ENCODE assay signal across 11 mouse cellular contexts in genomic region chr9:72276941-72277340, GRCm38 (mm10). TPM values are rescaled to one million over a fixed set of nuclear protein-coding genes. Genes with fewer than 3 reads are reported as not detected.
DNase-seq lines count a peak whose midpoint lies in the region; ATAC-seq and TF ChIP-seq lines count a peak whose summit lies in the region.
"Had no signal": no experiment of that assay in that cellular context is flagged by ENCODE, and none has a peak within 500 bp of the region (broad histone marks: within the 10 kb centered on the region; RNA-seq: fewer than 3 reads in every experiment).

No protein-coding gene starts in this region.

- no peak for DNase-seq in forebrain, embryonic 10.5 days (ENCODE audit: extremely low spot score, low spot score)
- no peak for DNase-seq in forebrain, embryonic 11.5 days (ENCODE audit: low spot score)
- peak; percentile 11 for DNase-seq in c-Kit-negative CD71-positive TER-119-positive erythroid progenitor cells, embryonic 14.5 days (ENCODE audit: low read depth, low spot score)
- DNase-seq in hindbrain, postnatal 0 days (ENCODE audit: low spot score) = no peak
- DNase-seq in midbrain, embryonic 14.5 days = no peak
- no peak for DNase-seq in gastrocnemius, postnatal 36 days
- DNase-seq in kidney, postnatal 10 days = no peak
- no peak for DNase-seq in adrenal gland, postnatal 36 days
- DNase-seq: kidney, postnatal 25 days; lung, postnatal 36 days had no signal

- intact Hi-C loops in gastrocnemius, postnatal 36 days (cut with DNase I) = no loop called here

- no peak overlapping the region for H3K27ac ChIP-seq in forebrain, embryonic 10.5 days
- H3K27ac ChIP-seq in forebrain, embryonic 11.5 days (ENCODE audit: low read depth, low read length) = no peak overlapping the region
- H3K27ac ChIP-seq in hindbrain, postnatal 0 days = 0 out of 2 replicates have a peak overlapping the region, but pooled peaks have one; percentile 26
- no peak overlapping the region for H3K27ac ChIP-seq in midbrain, embryonic 14.5 days (replicated peaks; ENCODE audit: low read depth, low read length)

- peaks cover 40% of the 10 kb centered on the region for H3K36me3 ChIP-seq in forebrain, embryonic 10.5 days (replicated peaks)
- H3K36me3 ChIP-seq in forebrain, embryonic 11.5 days (ENCODE audit: control insufficient read depth, insufficient read depth, low read length) = no peaks in the 10 kb centered on the region
- H3K36me3 ChIP-seq in hindbrain, postnatal 0 days (ENCODE audit: insufficient read depth, low read length) = no peaks in the 10 kb centered on the region
- no peaks in the 10 kb centered on the region for H3K36me3 ChIP-seq in midbrain, embryonic 14.5 days (ENCODE audit: control insufficient read depth, insufficient read depth, low read length)

- no peak overlapping the region for H3K4me2 ChIP-seq in forebrain, embryonic 11.5 days (ENCODE audit: low read depth, low read length, severe bottlenecking)
- H3K4me2 ChIP-seq in hindbrain, postnatal 0 days (ENCODE audit: low read depth, low read length) = peak overlapping the region; percentile 67; the same call in 1 of the 2 replicates
- peak overlapping the region; percentile 81 for H3K4me2 ChIP-seq in midbrain, embryonic 14.5 days (ENCODE audit: low read length)

- no peak for TF ChIP-seq CTCF in hindbrain, postnatal 0 days (IDR thresholded peaks at IDR 0.05; ENCODE audit: low read depth)

- peaks cover 26% of the 10 kb centered on the region for H3K9me3 ChIP-seq in forebrain, embryonic 10.5 days
- peaks cover 2% of the 10 kb centered on the region; the same call in 1 of the 2 replicates for H3K9me3 ChIP-seq in forebrain, embryonic 11.5 days (ENCODE audit: control insufficient read depth, low read length)
- H3K9me3 ChIP-seq in hindbrain, postnatal 0 days (ENCODE audit: low read length) = no peaks in the 10 kb centered on the region
- H3K9me3 ChIP-seq in midbrain, embryonic 14.5 days (ENCODE audit: control insufficient read depth, low read length) = no peaks in the 10 kb centered on the region

- ATAC-seq in forebrain, embryonic 11.5 days (replicated peaks; ENCODE audit: low FRiP score) = no peak
- no peak for ATAC-seq in hindbrain, postnatal 0 days
- no peak for ATAC-seq in midbrain, embryonic 14.5 days (ENCODE audit: low FRiP score, low TSS enrichment)
- ATAC-seq: Patski had no signal

- H3K9ac ChIP-seq in forebrain, embryonic 11.5 days (ENCODE audit: low read length) = no peak overlapping the region; the same call in 1 of the 2 replicates
- H3K9ac ChIP-seq in hindbrain, postnatal 0 days (replicated peaks; ENCODE audit: low read length) = no peak overlapping the region
- H3K9ac ChIP-seq in midbrain, embryonic 14.5 days (replicated peaks; ENCODE audit: low read length) = no peak overlapping the region

- H3K4me3 ChIP-seq in forebrain, embryonic 10.5 days = peak overlapping the region; percentile 76; the same call in 1 of the 2 replicates
- H3K4me3 ChIP-seq in forebrain, embryonic 11.5 days (ENCODE audit: low read depth, low read length) = no peak overlapping the region
- no peak overlapping the region for H3K4me3 ChIP-seq in hindbrain, postnatal 0 days (ENCODE audit: low read length)
- H3K4me3 ChIP-seq in midbrain, embryonic 14.5 days (replicated peaks; ENCODE audit: low read depth, low read length) = no peak overlapping the region

- peaks cover 19% of the 10 kb centered on the region for H3K4me1 ChIP-seq in forebrain, embryonic 10.5 days
- H3K4me1 ChIP-seq in forebrain, embryonic 11.5 days (replicated peaks; ENCODE audit: control insufficient read depth, insufficient read depth, low read length) = no peaks in the 10 kb centered on the region; the same call in 1 of the 2 replicates
- H3K4me1 ChIP-seq in hindbrain, postnatal 0 days (ENCODE audit: insufficient read depth, low read length) = 0 out of 2 replicates have a peak, but pooled peaks cover 3% of the 10 kb centered on the region
- peaks cover 9% of the 10 kb centered on the region for H3K4me1 ChIP-seq in midbrain, embryonic 14.5 days (ENCODE audit: control insufficient read depth, insufficient read depth, low read length)

- peaks cover 9% of the 10 kb centered on the region; the same call in 1 of the 2 replicates for H3K27me3 ChIP-seq in forebrain, embryonic 10.5 days (ENCODE audit: poor library complexity, severe bottlenecking)
- H3K27me3 ChIP-seq in forebrain, embryonic 11.5 days (ENCODE audit: control insufficient read depth, insufficient read depth, low read length) = no peaks in the 10 kb centered on the region
- H3K27me3 ChIP-seq in hindbrain, postnatal 0 days (ENCODE audit: insufficient read depth, low read length) = no peaks in the 10 kb centered on the region
- no peaks in the 10 kb centered on the region for H3K27me3 ChIP-seq in midbrain, embryonic 14.5 days (ENCODE audit: control insufficient read depth, insufficient read depth, low read length)
- H3K27me3 ChIP-seq: Patski had no signal

RNA-seq across cellular contexts. Expression of gene Zfp280d, which starts 2.3 kb away (rescaled TPM):
- polyA plus RNA-seq in forebrain, embryonic 10.5 days (2016; fragmentation: Nextera tagmentation; extraction: Ambion mirVana) = 47.7 and 53.0 TPM in 2 replicates
- polyA plus RNA-seq in forebrain, embryonic 11.5 days (2014; fragmentation: Nextera tagmentation; extraction: Ambion mirVana) = 54.2 and 66.3 TPM in 2 replicates
- total RNA-seq in hindbrain, postnatal 0 days (2014; rRNA removed) = 45.6 and 48.6 TPM in 2 replicates
- 28.8 and 32.1 TPM in 2 replicates for polyA plus RNA-seq in hindbrain, postnatal 0 days (2015; fragmentation: Nextera tagmentation; extraction: Ambion mirVana)
- polyA plus RNA-seq in midbrain, embryonic 14.5 days (2014; fragmentation: Nextera tagmentation; extraction: Ambion mirVana) = 46.7 and 53.3 TPM in 2 replicates
- 10 to 100 TPM; 12.2 to 16.0 TPM for total RNA-seq in gastrocnemius, postnatal 36 days (2021)
- 10 to 100 TPM; 24.9 to 32.0 TPM for total RNA-seq in adrenal gland, postnatal 36 days (2021)
